Mouse (Mus musculus) ES-Bruce4 (cell line): ENCODE results near the gene Hivep3. TPM values are rescaled to one million over a fixed set of nuclear protein-coding genes. Genes with fewer than 3 reads are reported as not detected.

Source experiments
- H3K27ac ChIP-seq: 2 replicates; pipeline ENCODE4 v1.5.1; 2012; ENCODE audit warnings: low read length, inconsistent platforms; ENCODE audit not compliant: insufficient read depth
- H3K27me3 ChIP-seq: 2 replicates; pipeline ENCODE4 v1.6.1; 2012; ENCODE audit warnings: mild to moderate bottlenecking, low read length, inconsistent platforms; ENCODE audit not compliant: control insufficient read depth, poor library complexity, insufficient read depth, severe bottlenecking
- H3K36me3 ChIP-seq: 2 replicates; pipeline ENCODE4 v1.6.1; 2012; ENCODE audit warnings: inconsistent platforms, mild to moderate bottlenecking, low read length, moderate library complexity; ENCODE audit not compliant: control insufficient read depth, poor library complexity, insufficient read depth, severe bottlenecking
- H3K4me1 ChIP-seq: one replicate; pipeline ENCODE4 v1.8.1; 2011; ENCODE audit warnings: low read length; ENCODE audit not compliant: control insufficient read depth, insufficient read depth
- H3K4me3 ChIP-seq: 2 replicates; pipeline ENCODE4 v1.5.1; 2011; ENCODE audit warnings: low read depth, mild to moderate bottlenecking, low read length
- H3K9ac ChIP-seq: 2 replicates; pipeline ENCODE4 v1.6.1; 2012; ENCODE audit warnings: low read depth, mild to moderate bottlenecking, inconsistent platforms; ENCODE audit not compliant: poor library complexity, severe bottlenecking
- H3K9me3 ChIP-seq: replicated peaks from 2 replicates; pipeline ENCODE4 v1.6.1; 2012; ENCODE audit warnings: mild to moderate bottlenecking, low read length, inconsistent platforms; ENCODE audit not compliant: control insufficient read depth, poor library complexity, insufficient read depth, severe bottlenecking
- CTCF ChIP-seq: IDR thresholded peaks from one replicate; pipeline ENCODE4 v1.8.1; 2011; ENCODE audit warnings: low read depth, low read length
- EP300 ChIP-seq: IDR thresholded peaks from 2 replicates; pipeline ENCODE4 v1.6.1; 2011; ENCODE audit warnings: low read depth, low read length; ENCODE audit not compliant: insufficient read depth
- POLR2A ChIP-seq: IDR thresholded peaks from one replicate; pipeline ENCODE4 v1.8.1; 2011; ENCODE audit warnings: low read length; ENCODE audit not compliant: insufficient read depth
- polyA plus RNA-seq: library from polyadenylated mRNA; stranded (reverse); fragments of >200 nt; gene quantifications from 2 replicates; pipeline ENCODE4 v1.2.4, GENCODE M21; 2011; ENCODE audit warnings: low read depth; ENCODE audit not compliant: missing spikeins, insufficient read depth, insufficient read length

The Hivep3 gene
- polyA plus RNA-seq, 1 experiment: 0.79 TPM

DNA sequence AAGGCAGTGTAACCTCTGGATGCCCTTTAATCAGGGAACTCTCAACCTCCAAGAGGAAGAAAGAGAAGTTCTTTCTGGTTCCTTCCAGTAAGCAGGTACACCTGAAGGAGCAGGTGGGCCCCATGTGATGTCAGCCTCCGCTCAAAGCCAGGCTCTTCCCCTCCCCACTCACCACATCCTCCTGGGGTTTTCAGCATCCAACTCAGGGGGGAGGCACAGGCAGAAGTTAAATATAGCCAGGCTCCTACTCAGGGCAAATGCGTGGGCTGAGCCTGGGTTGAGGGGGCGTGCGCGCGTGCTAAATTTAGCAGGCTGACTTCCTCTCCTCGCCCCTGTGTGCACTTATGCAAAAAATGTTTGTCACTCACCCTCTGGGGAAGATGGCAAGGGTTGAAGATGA lies 225.7 kb downstream of the Hivep3 start:
- Histone ChIP-seq H3K4me1 (no peaks in the 10 kb centered on the region), H3K27me3 (no peaks in the 10 kb centered on the region), H3K4me3 (no peak overlapping the region), H3K9ac (no peak overlapping the region), H3K36me3 (no peaks in the 10 kb centered on the region), H3K27ac (no peak overlapping the region), H3K9me3 (no peaks in the 10 kb centered on the region)
- TF ChIP-seq POLR2A: no peak
- no peak for TF ChIP-seq EP300
- TF ChIP-seq CTCF: no peak

DNA sequence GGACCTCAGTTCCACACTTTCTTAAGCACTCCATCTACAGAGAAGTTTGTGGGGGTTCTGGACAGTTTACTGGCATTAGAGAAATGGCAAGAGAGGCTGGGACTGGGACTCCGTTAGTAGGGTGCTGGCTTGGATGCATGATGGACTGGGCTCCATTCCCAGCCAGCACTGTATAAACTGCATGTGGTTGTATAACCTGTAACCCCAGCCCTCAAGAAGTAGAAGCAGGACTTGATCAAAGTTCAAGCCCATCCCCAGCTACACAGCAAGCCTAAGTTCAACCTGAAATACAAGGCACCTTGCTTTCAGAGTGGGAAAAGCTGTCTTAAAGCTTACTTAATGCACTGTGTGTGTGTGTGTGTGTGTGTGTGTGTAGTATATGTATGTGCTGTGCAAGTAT lies 226.3 kb downstream of the Hivep3 start:
- no peaks in the 10 kb centered on the region for H3K36me3 ChIP-seq
- H3K27ac ChIP-seq: no peak overlapping the region
- no peaks in the 10 kb centered on the region for H3K27me3 ChIP-seq
- no peak overlapping the region for H3K9ac ChIP-seq
- H3K4me3 ChIP-seq: no peak overlapping the region
- TF ChIP-seq EP300 (no peak), CTCF (no peak)
- H3K9me3 ChIP-seq: no peaks in the 10 kb centered on the region
- H3K4me1 ChIP-seq: no peaks in the 10 kb centered on the region

DNA sequence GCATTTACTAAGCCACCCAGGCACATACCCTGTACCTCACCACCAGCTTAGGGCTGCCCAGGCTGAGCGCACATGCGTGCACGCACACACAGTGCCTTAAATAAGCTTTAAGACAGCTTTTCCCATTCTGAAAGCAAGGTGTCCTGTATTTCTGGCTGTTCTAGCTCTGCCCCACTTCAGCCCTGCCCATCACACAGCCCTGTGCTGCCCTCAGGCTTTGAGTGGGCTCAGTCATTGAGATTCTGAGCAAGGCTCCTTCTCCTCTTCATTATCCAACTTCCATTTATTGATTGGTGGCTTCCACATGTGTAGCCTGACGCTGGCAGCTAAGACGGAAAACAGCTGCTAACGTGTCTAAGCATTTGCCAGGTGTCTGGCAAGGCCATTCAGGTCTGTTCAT lies 226.9 kb downstream of the Hivep3 start:
- no peaks in the 10 kb centered on the region for H3K9me3 ChIP-seq
- no peaks in the 10 kb centered on the region for H3K4me1 ChIP-seq
- H3K27ac ChIP-seq: no peak overlapping the region
- no peak overlapping the region for H3K4me3 ChIP-seq
- TF ChIP-seq EP300 (no peak), POLR2A (no peak), CTCF (no peak)
- H3K9ac ChIP-seq: no peak overlapping the region
- no peaks in the 10 kb centered on the region for H3K27me3 ChIP-seq
- no peaks in the 10 kb centered on the region for H3K36me3 ChIP-seq

DNA sequence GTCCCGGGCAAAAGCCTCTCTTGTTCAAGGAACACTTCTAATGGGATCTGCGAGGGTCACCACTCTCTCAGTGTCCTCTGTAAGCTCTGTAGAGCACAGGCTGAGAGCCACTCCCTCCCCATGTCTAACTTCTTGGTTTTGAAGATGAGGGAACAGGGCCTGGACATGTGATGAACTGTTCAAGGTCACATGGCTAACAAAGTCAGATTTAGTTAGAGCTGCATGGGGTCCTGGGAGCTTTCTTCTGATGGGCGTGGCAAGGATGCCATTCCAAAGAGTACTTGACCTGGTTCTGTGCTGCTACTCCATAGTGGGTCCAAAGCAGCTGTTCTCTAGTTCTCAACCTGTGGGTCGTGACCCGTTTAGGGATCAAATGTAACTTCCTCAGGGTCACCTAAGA lies 227.6 kb downstream of the Hivep3 start:
- H3K36me3 ChIP-seq: no peaks in the 10 kb centered on the region
- TF ChIP-seq EP300 (no peak), POLR2A (no peak), CTCF (no peak)
- no peak overlapping the region for H3K9ac ChIP-seq
- H3K27me3 ChIP-seq: no peaks in the 10 kb centered on the region
- H3K4me3 ChIP-seq: no peak overlapping the region
- H3K9me3 ChIP-seq: no peaks in the 10 kb centered on the region
- no peaks in the 10 kb centered on the region for H3K4me1 ChIP-seq
- no peak overlapping the region for H3K27ac ChIP-seq

DNA sequence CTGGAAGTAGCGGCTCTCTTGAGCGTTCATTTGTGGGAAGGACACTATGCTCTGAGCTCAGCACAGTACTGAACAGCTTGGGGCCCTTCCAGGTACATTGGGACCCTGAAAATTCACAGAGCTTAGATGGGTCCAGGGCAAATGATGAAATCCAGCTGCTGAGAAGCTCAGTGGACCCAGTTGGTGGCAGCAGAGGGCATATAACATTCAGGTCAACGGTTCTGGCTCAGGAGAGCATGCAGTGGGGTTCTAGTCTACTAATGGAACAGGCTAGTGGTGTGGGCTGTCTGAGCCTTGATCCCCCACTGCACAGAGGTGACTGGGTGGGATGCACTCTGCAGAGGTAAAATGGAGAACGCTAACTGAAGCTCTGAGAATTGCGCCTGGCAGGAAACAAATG lies 228.5 kb downstream of the Hivep3 start:
- TF ChIP-seq EP300 (no peak), CTCF (no peak), POLR2A (no peak)

DNA sequence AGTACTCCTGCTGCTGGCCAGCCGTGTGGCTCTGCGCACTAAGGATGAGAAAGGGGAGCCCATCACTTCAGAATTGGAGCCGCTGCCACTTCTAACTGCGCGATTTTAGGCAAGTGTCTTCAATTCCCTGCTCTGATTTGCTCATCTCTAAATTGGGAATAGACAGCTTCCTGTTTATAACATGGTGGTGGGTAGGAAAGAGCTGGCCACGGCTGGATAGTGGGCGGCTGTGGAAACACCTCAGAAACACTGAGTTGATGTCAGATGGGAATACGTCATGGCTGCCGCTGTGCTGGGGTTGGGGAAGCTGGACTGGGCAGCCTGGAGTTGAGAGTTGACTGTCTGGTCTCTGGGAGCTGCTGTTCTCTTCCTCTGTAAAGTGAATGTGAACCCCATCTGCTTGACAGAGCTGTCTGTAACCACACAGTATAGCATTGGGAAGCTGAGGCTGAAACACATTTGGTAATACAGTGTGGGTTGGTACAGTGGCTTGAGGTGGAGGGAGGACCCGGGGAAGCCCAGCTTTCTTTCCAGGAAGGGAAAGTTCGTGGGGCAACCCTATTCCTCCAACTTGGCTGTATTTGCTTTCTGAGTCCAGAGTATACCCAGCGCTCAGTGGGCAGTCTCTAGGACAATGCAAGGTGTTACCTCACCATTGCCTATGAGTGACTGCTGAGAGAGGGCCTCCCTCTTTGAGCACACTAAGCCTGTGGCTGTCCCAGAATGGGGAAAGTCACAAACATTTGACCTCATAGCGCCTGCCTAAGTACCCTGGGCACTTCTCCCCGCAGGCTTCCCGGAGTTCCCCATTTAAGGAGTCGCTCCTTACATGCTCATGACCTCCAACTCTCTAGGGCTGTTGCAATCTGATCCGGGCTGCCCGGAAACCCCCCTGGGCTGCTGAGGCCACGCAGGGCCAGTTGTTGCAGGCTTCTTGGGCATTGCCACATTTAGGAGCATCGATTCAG lies 232.8 kb downstream of the Hivep3 start:
- Histone ChIP-seq H3K9ac (no peak overlapping the region), H3K9me3 (no peaks in the 10 kb centered on the region), H3K36me3 (no peaks in the 10 kb centered on the region), H3K4me1 (no peaks in the 10 kb centered on the region), H3K4me3 (no peak overlapping the region), H3K27me3 (no peaks in the 10 kb centered on the region), H3K27ac (no peak overlapping the region)
- TF ChIP-seq POLR2A: no peak

More for the DNA sequence above, 228.5 kb downstream of the Hivep3 start:
- no peaks in the 10 kb centered on the region for H3K4me1 ChIP-seq
- H3K27me3 ChIP-seq: no peaks in the 10 kb centered on the region
- H3K9ac ChIP-seq: no peak overlapping the region
- no peak overlapping the region for H3K4me3 ChIP-seq
- H3K9me3 ChIP-seq: no peaks in the 10 kb centered on the region
- H3K27ac ChIP-seq: no peak overlapping the region
- no peaks in the 10 kb centered on the region for H3K36me3 ChIP-seq
